Mouse (Mus musculus) stomach, embryonic 15.5 days (tissue): Measurements from ENCODE around the gene Carnmt1. TPM values are rescaled to one million over a fixed set of nuclear protein-coding genes. Genes with fewer than 3 reads are reported as not detected.
A peak's percentile ranks its signal among the peaks of the same experiment; 100 is the strongest.

Experiments used
- ATAC-seq: fragments of 200-750 bp; cut with Nextera tagmentation; 2 replicates; pipeline ENCODE4 v1.8.0; 2017; ENCODE audit warnings: low read depth, moderate number of reproducible peaks, moderate TSS enrichment; ENCODE audit not compliant: insufficient read depth, low FRiP score
- H3K27ac ChIP-seq: fragments of 300-500 bp; sonication (generic); 2 replicates; pipeline ENCODE4 v1.5.1; 2015; ENCODE audit warnings: mild to moderate bottlenecking, inconsistent platforms
- H3K27me3 ChIP-seq: fragments of 300-500 bp; sonication (generic); replicated peaks from 2 replicates; pipeline ENCODE4 v1.6.1; 2015; ENCODE audit warnings: inconsistent platforms
- H3K36me3 ChIP-seq: fragments of 300-500 bp; sonication (generic); 2 replicates; pipeline ENCODE4 v1.6.1; 2015; ENCODE audit warnings: inconsistent platforms
- H3K4me1 ChIP-seq: fragments of 300-500 bp; sonication (generic); 2 replicates; pipeline ENCODE4 v1.6.1; 2015; ENCODE audit warnings: inconsistent platforms
- H3K4me2 ChIP-seq: fragments of 300-500 bp; sonication (generic); 2 replicates; pipeline ENCODE4 v1.6.1; 2015; ENCODE audit warnings: mild to moderate bottlenecking, inconsistent platforms
- H3K4me3 ChIP-seq: fragments of 300-500 bp; sonication (generic); replicated peaks from 2 replicates; pipeline ENCODE4 v1.5.1; 2015; ENCODE audit warnings: inconsistent platforms
- H3K9ac ChIP-seq: fragments of 300-500 bp; sonication (generic); 2 replicates; pipeline ENCODE4 v1.6.1; 2015; ENCODE audit warnings: inconsistent platforms
- H3K9me3 ChIP-seq: fragments of 300-500 bp; sonication (generic); 2 replicates; pipeline ENCODE4 v1.6.1; 2016; ENCODE audit warnings: inconsistent platforms
- WGBS: fragments of 180-500 bp; shearing (Covaris S2); methylation state at CpG from one replicate; pipeline ENCODE4 v1.1.7; 2015; 5-methylcytosine and 5-hydroxymethylcytosine counted together
- polyA plus RNA-seq: library from polyadenylated mRNA; unstranded; fragments of >200 nt; fragmentation: Nextera tagmentation; extraction: Ambion mirVana; gene quantifications from 2 replicates; pipeline ENCODE4 v1.2.1, GENCODE M21; 2015

The Carnmt1 gene
- polyA plus RNA-seq = 24.0 and 26.9 TPM in 2 replicates

DNA sequence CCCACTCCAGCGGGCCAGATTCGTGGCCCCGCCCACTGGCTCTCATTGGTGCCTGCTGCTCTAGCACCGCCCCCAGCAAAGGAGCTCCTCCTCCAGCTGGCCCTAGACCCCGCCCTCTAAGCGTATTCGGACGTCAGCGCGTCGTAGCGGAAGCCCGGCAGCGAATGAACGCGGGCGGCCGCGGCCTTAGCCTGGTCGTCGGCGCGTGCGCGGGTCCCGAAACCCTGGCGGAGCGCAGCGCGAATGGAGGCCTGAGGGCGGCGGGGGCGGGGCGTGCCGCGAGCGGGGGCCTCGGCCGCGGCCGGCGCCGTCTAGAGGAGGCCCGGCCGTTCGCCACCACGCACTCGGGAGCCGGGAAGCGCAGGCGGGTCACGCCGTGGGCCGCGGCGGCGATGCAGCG is at the start of gene Carnmt1:
Gene Carnmt1 (plus strand): TSS at position 157 of the 400 bp plus-strand sequence.
- Histone ChIP-seq H3K4me1 (peaks cover 18% of the 10 kb centered on the region; the same call in 1 of the 2 replicates), H3K4me2 (peak within 1 kb of the TSS; percentile 69), H3K9ac (peak within 1 kb of the TSS; percentile 71; the same call in 1 of the 2 replicates), H3K27me3 (no peaks in the 10 kb centered on the region), H3K27ac (peak within 1 kb of the TSS; percentile 91), H3K9me3 (no peaks in the 10 kb centered on the region), H3K36me3 (no peaks in the 10 kb centered on the region), H3K4me3 (peak within 1 kb of the TSS; percentile 86)
- ATAC-seq = peak; percentile 97
- WGBS = 0% methylated on average over 34 of the region's 58 CpGs

DNA sequence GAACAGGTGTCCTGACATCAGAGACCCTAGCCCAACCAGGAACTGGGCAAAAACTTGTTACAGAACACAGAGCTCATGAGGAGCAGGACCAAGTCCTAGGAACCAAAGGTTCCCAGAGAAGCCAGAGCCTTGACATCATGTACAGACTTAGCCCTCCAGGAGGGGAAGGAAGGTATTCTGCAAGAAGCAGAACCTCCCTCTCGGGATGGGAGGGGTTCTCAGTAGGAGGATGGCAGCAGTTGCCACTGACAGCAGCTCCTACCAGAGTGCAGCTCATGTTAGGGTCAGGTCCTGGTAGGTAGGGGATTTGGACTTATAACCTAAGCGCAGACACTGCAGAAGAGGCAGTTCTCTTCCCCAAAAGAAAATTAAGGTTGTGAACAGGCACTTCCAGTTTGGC is 46.7 kb upstream of the Carnmt1 start:
- ATAC-seq = no peak
- Histone ChIP-seq H3K27ac (no peak overlapping the region), H3K36me3 (no peaks in the 10 kb centered on the region), H3K27me3 (no peaks in the 10 kb centered on the region), H3K4me2 (no peak overlapping the region), H3K9ac (no peak overlapping the region), H3K4me1 (0 out of 2 replicates have a peak, but pooled peaks cover 3% of the 10 kb centered on the region), H3K9me3 (no peaks in the 10 kb centered on the region), H3K4me3 (no peak overlapping the region)
- WGBS = 73% methylated on average over 2 of the region's 2 CpGs

DNA sequence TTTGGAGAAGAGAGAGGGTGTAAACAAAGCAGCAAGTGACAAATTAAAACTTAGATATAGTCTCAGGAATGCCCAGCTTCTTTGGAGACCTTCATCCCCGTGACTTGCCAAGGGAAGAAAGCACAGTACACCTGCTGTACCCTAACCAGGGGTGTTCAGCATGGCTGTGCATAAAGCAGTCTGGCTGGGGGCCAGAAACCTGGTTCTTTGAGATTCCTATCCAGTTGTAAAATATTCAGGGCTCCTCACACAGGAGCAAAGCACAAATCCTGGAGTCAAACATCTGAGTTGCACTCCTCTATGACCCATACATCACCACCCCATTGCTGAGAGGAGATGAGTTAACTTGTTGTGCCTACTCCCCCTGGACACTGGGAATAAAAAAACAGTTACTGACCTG is 41.0 kb upstream of the Carnmt1 start:
- Histone ChIP-seq H3K27ac (no peak overlapping the region), H3K36me3 (no peaks in the 10 kb centered on the region), H3K4me1 (peaks cover 7% of the 10 kb centered on the region; the same call in 1 of the 2 replicates), H3K9me3 (no peaks in the 10 kb centered on the region), H3K4me3 (no peak overlapping the region), H3K27me3 (no peaks in the 10 kb centered on the region), H3K4me2 (peak overlapping the region; percentile 76; the same call in 1 of the 2 replicates), H3K9ac (no peak overlapping the region)
- 73% methylated on average over 1 of the region's 1 CpGs for WGBS
- ATAC-seq = no peak

DNA sequence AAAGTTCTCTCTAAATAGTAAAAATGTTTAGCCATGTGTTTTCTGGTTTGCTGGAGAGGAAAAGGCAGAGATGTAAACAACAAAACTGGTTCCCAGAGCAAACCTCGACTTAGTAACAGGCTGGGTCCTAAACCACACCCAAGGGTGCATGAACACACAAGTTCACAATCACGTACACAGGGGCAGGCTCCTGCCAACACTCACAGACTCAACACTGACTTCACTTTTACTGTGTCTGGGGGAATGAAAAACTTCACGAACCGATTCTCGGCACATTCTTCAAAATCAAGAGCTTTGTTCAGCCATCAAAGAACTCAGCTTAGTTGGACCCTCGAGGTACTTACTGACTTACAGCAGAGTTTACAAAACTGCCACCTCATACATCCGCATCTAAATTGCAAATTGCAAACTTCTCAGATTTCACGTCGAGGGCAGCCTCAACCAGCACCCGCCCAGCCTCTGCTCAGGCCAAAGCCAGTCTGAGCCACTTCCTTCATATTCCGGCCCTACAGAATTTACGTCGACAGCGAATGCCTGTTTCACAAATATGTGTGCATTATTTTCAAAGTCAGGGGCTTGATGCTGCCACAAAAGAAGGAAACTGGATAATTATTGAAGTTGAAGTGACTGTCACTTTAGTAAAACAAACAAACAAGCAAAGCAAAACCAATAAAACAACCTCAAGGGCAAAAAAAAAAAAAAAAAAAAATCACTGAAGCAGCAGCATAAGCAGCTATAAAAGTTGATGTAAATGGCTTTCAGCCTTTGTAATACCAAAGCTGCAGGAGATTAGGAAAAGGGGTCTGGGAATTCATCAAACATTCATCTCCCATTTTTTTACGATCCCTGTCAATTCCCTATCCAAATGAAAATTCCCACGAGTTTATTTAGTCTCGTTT is 40.1 kb upstream of the Carnmt1 start:
- 11% methylated on average over 17 of the region's 17 CpGs for WGBS
- Histone ChIP-seq H3K27ac (peak overlapping the region; percentile 95; the same call in 1 of the 2 replicates), H3K36me3 (no peaks in the 10 kb centered on the region), H3K9me3 (no peaks in the 10 kb centered on the region), H3K4me3 (peak overlapping the region; percentile 95), H3K4me1 (peaks cover 7% of the 10 kb centered on the region; the same call in 1 of the 2 replicates), H3K4me2 (peak overlapping the region; percentile 76), H3K27me3 (no peaks in the 10 kb centered on the region), H3K9ac (peak overlapping the region; percentile 68)
- ATAC-seq = no peak

DNA sequence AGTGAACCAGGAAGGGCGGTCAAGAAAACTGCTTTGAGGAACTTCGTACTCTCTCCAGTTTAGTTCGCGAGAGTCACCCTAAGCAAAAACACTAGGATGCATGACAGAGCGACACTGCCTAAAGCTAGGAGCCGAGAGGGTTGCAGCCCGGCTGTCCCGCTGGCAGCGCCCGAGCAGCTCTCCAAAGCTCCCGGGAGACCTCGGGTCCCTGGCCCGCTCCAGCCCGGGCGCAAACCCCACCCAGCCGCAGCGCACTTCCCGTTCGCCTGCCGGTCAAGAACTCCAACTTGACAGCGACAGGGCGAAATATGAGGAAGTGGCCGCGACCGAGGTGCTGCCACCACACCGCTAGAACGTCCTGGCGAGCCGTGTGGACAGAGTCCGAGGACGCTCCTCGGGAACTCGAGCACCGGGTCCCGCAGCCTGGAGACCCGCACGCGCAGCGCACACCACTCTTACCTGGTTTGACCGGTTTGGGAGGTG is 39.4 kb upstream of the Carnmt1 start:
- Histone ChIP-seq H3K27ac (peak overlapping the region; percentile 95), H3K36me3 (no peaks in the 10 kb centered on the region), H3K27me3 (no peaks in the 10 kb centered on the region), H3K4me3 (peak overlapping the region; percentile 95), H3K4me2 (peak overlapping the region; percentile 76), H3K9ac (peak overlapping the region; percentile 68), H3K9me3 (no peaks in the 10 kb centered on the region), H3K4me1 (peaks cover 7% of the 10 kb centered on the region; the same call in 1 of the 2 replicates)
- peak; percentile 65 for ATAC-seq
- WGBS = under 1% methylated on average over 39 of the region's 40 CpGs

DNA sequence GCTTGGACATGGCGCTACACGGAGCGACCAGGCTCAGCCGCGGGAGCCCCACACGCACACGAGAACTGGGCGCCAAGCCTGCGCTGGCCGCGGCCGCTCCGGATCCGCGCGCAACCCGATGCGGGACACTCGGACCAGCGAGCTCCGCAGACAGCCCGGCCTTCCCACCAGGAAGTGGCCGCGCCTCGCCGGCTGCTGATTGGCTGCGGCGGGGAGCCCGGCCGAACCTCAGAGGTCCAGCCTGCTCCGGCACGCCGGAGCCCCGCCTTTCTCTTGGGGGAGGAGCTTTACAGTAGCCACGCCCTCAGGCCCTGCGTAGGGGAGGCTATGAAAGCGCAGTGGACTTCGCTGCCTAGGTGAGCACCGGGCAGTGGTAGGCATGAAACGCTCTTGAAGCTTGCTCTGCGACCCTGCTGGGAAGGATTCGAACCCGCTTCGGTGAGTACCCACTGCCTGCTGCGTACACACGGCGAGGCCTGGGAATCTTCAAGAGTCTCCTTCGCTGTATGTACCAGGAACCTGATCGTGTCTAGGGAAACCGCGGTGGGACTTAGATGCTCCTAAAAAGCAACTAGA is 38.8 kb upstream of the Carnmt1 start, which contains the start of the genes Ostf1 and Nmrk1:
Gene Ostf1 (minus strand): TSS at position 180 of the 576 bp plus-strand sequence.
Gene Nmrk1 (plus strand): TSS at position 307 of the 576 bp plus-strand sequence.
- no peaks in the 10 kb centered on the region for H3K36me3 ChIP-seq
- peak within 1 kb of the TSS; percentile 95 for H3K4me3 ChIP-seq
- under 1% methylated on average over 51 of the region's 51 CpGs for WGBS
- peak within 1 kb of the TSS; percentile 68 for H3K9ac ChIP-seq
- H3K27me3 ChIP-seq = no peaks in the 10 kb centered on the region
- peak; percentile 98 for ATAC-seq
- peaks cover 7% of the 10 kb centered on the region; the same call in 1 of the 2 replicates for H3K4me1 ChIP-seq
- peak within 1 kb of the TSS; percentile 76 for H3K4me2 ChIP-seq
- peak within 1 kb of the TSS; percentile 95 for H3K27ac ChIP-seq
- H3K9me3 ChIP-seq = no peaks in the 10 kb centered on the region

DNA sequence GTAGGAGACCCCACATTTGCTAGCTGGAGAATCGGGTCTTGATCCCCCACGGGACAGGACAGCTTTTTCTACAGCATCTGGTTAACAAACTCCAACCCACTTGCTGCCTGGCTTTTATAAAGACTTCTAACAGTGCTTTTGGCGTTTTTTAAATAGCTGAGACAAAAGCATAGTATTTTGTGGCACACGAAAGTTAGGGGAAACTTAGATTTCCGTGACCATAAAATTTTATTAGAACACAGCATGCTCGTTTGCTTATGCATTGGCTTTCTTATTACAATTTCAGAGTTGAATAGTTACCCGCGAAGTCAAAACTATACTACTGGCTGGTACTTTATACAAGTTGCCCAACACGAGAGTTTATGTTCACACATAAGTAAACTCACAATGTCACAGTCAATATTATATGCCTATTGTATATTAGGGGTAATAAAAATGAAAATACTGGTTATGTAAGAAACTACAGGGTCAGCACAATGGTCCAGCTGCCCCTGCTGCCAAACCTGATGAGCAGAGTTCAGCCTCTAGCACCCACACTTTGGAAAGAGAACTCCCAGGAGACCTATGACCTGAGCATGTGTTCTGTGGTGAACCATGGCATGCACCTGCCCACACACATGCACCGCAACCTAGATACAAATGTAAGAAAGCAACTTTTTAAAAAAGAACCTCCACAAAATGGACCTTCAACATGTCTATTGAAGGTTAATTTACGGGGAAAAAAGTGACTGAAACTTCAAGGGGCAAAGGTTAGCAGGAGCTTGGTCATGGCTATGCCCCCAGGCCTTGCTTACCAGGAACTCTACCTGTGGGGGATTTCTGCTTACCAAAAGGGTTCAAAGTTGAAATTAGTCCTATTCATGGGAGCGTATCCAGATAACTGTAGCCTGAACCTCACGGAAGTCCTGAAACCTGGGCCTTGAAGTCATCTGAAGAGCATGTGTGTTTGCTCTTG is 38.1 kb upstream of the Carnmt1 start:
- Histone ChIP-seq H3K27ac (no peak overlapping the region), H3K9me3 (no peaks in the 10 kb centered on the region), H3K4me1 (peaks cover 7% of the 10 kb centered on the region; the same call in 1 of the 2 replicates), H3K9ac (peak overlapping the region; percentile 29; the same call in 1 of the 2 replicates), H3K36me3 (no peaks in the 10 kb centered on the region), H3K27me3 (no peaks in the 10 kb centered on the region), H3K4me3 (peak overlapping the region; percentile 95), H3K4me2 (peak overlapping the region; percentile 76)
- no peak for ATAC-seq
- 57% methylated on average over 13 of the region's 13 CpGs for WGBS

DNA sequence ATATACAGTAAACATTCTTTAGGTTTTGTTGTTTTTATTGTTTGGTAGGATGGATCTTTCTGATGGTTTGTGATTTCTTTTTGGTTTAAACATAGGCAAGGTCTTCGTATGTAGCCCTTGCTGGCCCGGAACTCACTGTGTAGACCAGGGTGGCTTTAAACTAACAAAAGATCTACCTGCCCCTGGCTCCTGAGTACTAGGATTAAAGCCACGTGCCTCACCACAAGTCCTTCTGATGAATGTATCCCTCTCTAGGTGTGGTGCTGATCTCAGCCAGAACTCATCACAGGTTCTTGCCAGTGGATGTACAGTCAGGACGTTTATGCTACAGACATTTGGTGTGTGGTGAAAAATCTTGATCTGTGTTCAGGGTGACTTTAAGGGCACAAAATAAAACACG is 32.6 kb upstream of the Carnmt1 start:
- H3K9ac ChIP-seq = no peak overlapping the region
- no peak overlapping the region for H3K4me3 ChIP-seq
- H3K9me3 ChIP-seq = no peaks in the 10 kb centered on the region
- ATAC-seq = no peak
- no peak overlapping the region for H3K4me2 ChIP-seq
- 81% methylated on average over 5 of the region's 5 CpGs for WGBS
- H3K4me1 ChIP-seq = no peaks in the 10 kb centered on the region
- H3K36me3 ChIP-seq = no peaks in the 10 kb centered on the region
- H3K27ac ChIP-seq = no peak overlapping the region
- no peaks in the 10 kb centered on the region for H3K27me3 ChIP-seq

DNA sequence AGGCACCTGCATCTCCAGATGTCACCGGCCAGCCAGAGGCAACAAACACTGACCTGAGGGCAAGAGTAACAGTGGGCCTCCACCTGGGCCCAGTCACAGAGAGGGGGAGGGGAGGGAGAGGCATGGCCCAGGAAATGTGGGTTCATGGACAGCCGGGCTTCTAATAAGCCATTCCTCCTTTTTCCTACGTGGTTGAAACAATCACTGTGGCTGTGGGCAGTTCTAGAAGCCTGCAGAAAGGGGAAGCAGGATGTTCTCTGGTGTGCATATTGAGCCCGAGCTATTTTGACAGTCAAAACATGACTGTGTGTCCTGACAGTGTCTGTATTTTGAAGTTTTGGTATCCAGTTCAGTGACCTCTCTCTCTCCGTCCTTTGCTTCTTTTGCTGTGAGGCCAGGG is 31.6 kb upstream of the Carnmt1 start:
- Histone ChIP-seq H3K27me3 (no peaks in the 10 kb centered on the region), H3K4me2 (no peak overlapping the region), H3K27ac (no peak overlapping the region), H3K4me3 (no peak overlapping the region), H3K9ac (no peak overlapping the region), H3K9me3 (no peaks in the 10 kb centered on the region), H3K4me1 (no peaks in the 10 kb centered on the region), H3K36me3 (no peaks in the 10 kb centered on the region)
- ATAC-seq = no peak
- 52% methylated on average over 5 of the region's 5 CpGs for WGBS

DNA sequence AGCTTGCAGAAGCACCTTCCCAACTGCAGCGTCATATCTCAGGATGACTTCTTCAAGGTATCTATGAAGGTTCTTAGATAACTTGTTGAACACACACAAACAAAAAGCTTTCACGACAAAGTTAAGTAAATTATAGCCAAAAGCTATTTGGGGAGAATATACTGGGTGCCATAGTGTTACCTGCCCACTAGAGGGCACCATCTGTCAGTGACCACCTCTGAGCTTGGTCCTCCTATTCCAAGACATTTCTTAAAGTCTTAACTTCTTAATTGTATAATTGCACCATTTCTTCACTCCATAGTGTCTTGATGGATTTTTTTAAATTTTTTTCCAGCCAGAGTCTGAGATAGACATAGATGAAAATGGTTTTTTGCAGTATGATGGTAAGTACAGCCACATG is 31.0 kb upstream of the Carnmt1 start:
- no peak for ATAC-seq
- 30% methylated on average over 2 of the region's 2 CpGs for WGBS
- no peaks in the 10 kb centered on the region for H3K36me3 ChIP-seq

DNA sequence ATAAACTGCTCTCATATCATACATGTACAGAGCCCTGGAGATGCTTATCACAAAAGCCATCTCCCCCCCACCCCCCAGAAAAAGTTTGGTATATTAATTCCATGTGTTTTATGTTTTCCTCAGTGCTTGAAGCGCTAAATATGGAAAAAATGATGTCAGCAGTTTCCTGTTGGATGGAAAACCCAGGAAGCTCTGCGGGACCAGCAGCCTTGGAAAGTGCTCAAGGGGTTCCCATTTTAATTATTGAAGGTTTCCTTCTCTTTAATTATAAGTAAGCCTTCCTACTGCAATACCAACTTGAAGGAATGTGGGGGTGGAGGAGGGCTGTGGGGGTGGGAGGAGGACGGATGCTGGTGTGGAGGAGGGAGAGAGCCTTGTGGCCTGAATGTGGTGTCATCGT is 29.6 kb upstream of the Carnmt1 start:
- WGBS = 67% methylated on average over 4 of the region's 4 CpGs

More for the DNA sequence above, 31.0 kb upstream of the Carnmt1 start:
- H3K27ac ChIP-seq = no peak overlapping the region
- no peak overlapping the region for H3K4me3 ChIP-seq
- H3K4me2 ChIP-seq = no peak overlapping the region
- no peaks in the 10 kb centered on the region for H3K4me1 ChIP-seq
- no peak overlapping the region for H3K9ac ChIP-seq
- no peaks in the 10 kb centered on the region for H3K27me3 ChIP-seq
- no peaks in the 10 kb centered on the region for H3K9me3 ChIP-seq

More for the DNA sequence above, 29.6 kb upstream of the Carnmt1 start:
- H3K36me3 ChIP-seq = no peaks in the 10 kb centered on the region
- no peaks in the 10 kb centered on the region for H3K9me3 ChIP-seq
- H3K4me1 ChIP-seq = no peaks in the 10 kb centered on the region
- H3K27ac ChIP-seq = no peak overlapping the region
- no peaks in the 10 kb centered on the region for H3K27me3 ChIP-seq
- ATAC-seq = no peak
- H3K9ac ChIP-seq = no peak overlapping the region
- H3K4me3 ChIP-seq = no peak overlapping the region
- H3K4me2 ChIP-seq = no peak overlapping the region
